Mouse (Mus musculus) kidney, adult 8-10 months (tissue): ENCODE measurements at regions not wholly inside any gene's neighbourhood (a gene's known extent, or its start where the extent isn't known, plus 50 kb on each side); places are given as distances from the start of the nearest gene placed in this dataset.
A peak's percentile ranks its signal among the peaks of the same experiment; 100 is the strongest.

Source experiments
- DNase-seq, 2 experiments: peaks; one replicate each; pipeline ENCODE4 v3.0.0; 2022

DNA sequence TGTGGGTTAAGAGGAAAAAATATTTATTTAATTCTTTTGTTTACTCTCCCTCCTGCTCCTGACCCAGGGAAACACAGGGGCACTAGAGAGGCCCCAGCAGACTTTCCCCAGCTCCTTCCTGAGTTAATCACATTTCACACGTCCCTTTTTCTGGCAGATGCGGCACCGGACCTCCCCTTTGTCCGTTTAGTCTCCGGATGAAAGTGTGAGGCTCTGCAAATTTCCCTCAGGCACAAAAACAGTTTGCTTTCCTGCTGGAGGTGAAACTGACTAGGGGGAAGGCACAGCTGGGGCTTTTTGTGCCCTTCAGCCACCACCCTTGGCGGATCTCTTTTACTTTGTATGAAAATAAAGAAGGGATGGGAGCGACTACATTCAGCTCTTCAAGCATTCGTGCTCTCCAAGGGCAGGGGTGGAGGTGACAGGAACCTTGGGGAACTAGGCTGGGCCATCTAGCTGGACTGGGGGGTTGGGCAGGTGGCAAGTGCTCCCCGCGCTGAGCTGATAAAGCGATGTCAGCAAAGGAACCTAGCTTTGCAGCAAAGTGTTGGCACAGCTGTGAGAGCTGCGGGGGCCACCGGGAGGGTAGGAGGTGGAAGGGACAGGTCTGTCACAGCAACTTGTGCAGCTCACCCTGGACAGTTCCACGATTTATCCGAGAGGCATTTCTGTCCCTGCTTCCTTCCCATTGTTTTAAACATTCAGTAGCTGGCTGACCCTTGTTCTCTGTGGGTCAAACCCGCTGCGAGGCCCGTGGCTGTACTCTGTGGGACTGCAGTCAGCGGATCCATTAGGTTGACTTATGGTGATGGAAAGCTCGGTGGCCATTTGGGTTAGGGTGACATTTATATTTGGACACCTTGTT, 329.6 kb downstream of the Ttll7 start:
- no peak for DNase-seq

- DNase-seq = no peak
Observed at GRCm38 (mm10) chr3:147182366-147182875, 330.3 kb downstream of the Ttll7 start.

GRCm38 (mm10) chr3:147183656-147184290, 331.6 kb downstream of the Ttll7 start:
- no peak for DNase-seq

- DNase-seq = no peak
Observed at GRCm38 (mm10) chr3:147189737-147190136, 337.6 kb downstream of the Ttll7 start.

- DNase-seq = no peak
Observed at GRCm38 (mm10) chr3:147196626-147197025, 344.5 kb downstream of the Ttll7 start.

DNA sequence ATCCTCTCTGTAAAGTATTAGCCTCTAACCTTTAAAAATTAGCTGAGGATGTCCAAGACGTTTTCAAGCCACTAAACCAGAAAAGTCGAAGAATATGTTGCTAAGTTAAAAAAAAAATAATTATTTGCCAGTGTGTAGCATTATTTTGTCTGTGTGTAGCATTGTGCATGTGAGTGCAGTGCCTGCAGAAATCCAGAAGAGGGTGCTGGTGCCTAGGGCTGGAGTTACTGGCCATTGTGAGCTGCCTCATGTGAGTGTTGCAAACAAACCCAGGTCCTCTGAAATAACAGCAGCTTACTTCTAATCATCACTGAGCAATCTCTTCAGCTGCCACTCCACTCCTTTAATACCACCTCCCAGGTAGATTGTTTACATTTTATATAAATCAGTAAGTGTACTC, 345.0 kb downstream of the Ttll7 start:
- DNase-seq = peak in 1 of 2 experiments; percentile 4

- DNase-seq = no peak
Observed at GRCm38 (mm10) chr3:147211127-147211940, 359.2 kb downstream of the Ttll7 start.

- no peak for DNase-seq
Observed at GRCm38 (mm10) chr3:147228663-147229062, 376.5 kb downstream of the Ttll7 start.

DNA sequence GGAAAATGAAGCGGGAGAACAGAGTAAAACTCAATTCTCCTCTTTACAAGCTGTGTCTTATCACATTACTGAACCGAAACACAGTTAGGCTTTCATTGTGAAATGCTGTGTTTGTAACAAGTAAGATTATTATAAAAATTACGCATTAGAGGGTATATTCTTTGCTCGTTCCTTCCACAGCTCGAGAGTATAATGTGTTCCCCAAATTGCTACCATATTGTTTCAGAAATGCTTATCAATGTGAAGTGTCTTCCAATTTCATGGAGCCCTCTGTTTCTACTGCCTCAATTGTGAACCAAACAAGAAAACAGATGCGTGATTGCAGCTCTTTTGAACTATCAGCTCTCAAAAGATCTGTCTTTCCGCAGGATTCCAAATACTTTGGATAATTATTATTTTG, 378.4 kb downstream of the Ttll7 start:
- no peak for DNase-seq

- no peak for DNase-seq
Observed at GRCm38 (mm10) chr3:147238398-147238797, 386.2 kb downstream of the Ttll7 start.

- no peak for DNase-seq
Observed at GRCm38 (mm10) chr3:147240651-147241050, 388.5 kb downstream of the Ttll7 start.

GRCm38 (mm10) chr3:147244911-147245430, 392.8 kb downstream of the Ttll7 start:
- no peak for DNase-seq

DNA sequence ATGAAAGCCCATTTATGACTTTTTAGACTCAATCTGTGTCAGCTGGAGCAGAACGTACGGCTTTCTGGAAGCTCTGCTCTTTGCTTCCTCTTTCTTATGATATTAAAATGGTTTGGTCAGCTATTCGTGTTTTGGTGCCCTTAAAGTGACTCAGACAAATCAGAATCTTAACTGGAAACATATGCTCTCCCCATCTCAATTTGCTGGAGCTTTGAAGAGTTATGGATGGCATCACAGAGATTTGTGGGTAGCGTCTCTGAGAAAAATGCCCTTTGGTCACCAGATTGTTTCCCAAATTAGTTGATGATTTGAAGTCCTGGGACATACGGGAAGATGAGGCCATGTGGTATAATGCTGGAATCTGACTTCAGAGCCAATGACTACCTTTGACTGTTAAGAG, 394.0 kb downstream of the Ttll7 start:
- no peak for DNase-seq

DNA sequence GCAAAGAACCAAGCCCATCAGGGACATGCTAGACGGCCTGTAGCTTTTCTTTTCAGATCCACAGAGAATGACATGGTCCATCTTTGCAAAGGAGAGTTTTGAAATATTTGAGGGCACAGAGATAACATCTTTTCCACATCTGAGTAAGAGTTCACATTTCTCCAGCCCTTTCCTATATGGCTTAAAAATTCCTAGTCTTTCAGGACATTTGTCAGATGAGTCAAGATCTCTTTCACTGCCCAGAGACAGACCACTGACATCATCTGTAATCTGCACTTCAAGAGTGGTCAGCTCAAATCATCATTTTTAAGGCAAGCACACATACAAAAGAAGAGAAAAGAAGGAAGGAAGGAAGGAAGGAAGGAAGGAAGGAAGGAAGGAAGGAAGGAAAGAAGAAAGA, 397.3 kb downstream of the Ttll7 start:
- no peak for DNase-seq

DNA sequence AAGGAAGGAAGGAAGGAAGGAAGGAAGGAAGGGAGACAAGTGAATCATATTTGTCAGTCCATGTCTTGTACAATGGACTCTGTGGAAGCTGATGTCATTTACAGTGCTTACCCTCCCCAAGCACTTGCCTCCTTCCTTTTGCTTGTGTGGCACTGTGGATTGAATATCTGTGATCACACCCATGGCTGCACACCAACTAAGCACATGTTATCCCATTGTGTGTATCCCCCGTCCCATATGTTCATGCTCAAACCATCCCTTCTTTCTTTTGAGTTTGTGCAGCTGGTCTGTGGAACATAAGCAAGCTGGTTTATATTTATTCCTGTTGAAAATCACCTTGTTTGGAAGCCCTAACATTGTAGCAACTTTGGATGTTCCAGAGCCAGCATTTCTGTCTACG, 397.7 kb downstream of the Ttll7 start:
- DNase-seq = no peak

- DNase-seq = no peak
Observed at GRCm38 (mm10) chr3:147252226-147252788, 400.1 kb downstream of the Ttll7 start.

DNA sequence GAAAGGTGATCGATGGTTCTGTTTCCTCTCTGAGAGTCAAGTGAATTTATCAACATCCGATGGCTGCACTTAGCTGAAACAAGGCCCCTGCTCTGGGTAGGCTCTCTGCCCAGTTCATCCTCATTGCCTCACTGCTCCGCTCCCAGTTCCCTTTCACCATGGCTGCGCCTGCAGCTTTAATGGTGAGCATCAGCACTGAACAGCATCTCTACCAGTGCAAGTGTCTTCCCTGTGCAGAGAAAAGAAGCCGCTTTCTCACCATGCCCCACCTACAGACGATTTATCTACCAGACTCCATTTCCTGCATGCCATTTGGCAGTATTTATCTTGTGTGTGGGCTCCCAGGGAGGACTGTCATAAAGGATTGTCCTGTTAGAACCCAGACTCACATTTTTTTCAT, 400.6 kb downstream of the Ttll7 start:
- DNase-seq = no peak

DNA sequence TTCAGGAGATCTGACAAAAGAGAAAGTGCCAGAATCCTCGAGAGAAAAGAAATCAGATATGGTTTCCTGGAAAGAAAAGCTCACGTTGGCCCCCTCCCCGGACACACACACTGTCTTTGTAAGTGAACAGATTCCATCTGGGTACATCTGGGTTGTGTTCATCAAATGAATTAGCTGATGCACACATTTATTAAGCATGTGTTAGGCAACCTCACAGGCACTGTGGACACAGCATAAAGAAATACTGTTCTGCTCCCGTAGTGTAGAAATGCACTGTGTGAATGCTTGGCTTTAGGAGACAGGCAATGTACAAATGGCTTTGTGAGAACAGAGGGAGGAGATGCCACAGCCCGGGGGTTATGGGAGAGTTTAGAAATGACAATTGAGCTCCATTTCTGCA, 402.3 kb downstream of the Ttll7 start:
- no peak for DNase-seq

DNA sequence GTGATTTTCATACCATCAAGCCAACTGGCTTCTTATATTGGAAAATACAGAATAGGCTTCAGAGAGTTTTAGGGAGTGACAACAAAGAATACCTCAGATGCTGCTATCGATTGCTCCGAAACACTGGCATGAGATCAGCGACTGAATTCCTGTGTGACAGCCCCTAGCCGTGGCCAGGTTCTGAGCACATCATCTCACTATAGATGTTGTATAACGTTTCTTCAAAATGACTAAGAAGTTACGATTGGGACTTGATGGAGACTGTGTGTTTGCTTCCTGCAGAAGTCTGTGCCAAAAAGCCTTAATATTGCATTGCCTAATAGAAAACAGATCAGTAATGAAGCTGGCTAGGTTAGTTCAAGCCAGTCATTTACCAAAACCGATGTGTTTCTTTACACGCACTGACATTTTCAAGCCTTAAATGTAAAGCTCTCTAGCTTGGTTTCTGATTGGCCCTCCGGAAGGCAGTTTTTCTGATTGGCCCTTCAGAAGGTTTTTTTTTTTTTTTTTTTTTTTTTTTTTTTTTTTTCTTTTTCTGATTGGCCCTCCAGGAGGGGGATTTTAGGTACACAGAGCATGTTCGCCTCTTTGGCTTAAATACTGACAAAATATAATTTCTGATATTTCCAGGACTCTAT, 408.9 kb downstream of the Ttll7 start:
- DNase-seq = no peak

DNA sequence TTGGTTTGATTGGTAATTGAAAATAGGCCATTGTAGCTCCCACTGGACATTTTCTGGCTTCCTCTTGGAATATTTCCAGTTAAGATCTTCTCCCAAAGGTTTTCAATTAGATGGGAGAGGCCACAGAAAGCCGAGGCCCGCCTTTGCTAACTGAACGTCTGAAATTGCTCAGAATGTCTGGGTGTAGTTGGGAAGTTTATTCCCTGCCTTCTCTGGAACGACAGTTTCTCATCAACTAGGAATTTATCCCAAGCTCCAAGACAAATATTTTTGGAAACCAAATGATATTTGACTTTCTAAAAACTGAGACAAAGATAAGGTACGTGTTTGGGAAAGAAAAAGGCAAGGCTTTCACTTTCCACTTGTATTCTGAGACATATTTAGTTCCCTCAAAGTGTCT, 414.4 kb downstream of the Ttll7 start:
- no peak for DNase-seq

GRCm38 (mm10) chr3:147273446-147273845, 421.3 kb downstream of the Ttll7 start:
- no peak for DNase-seq

DNA sequence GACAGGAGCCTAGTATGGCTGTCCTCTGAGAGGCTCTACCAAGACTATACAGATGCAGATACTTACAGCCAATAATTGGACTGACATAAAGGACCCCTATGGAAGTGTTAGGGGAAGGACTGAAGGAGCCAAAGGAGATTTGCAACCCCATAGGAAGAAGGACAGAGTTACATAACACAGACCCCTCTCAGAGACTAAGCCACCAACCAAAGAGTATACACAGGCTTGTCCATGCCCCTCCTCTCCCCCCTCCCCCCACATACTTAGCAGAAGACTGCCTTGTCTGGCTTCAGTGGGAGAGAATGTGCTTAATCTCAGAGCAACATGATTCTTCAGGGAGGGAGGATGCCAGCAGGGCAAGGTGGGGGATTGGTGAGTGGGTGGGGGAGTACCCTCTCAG, 426.4 kb downstream of the Ttll7 start:
- no peak for DNase-seq
